Mouse (Mus musculus): ENCODE measurements around the gene Ppp1r15a. TPM values are rescaled to one million over a fixed set of nuclear protein-coding genes. Genes with fewer than 3 reads are reported as not detected.
A peak's percentile ranks its signal among the peaks of the same experiment; 100 is the strongest.

Gene Ppp1r15a
- polyA plus RNA-seq, 1 experiment: 356 TPM

DNA sequence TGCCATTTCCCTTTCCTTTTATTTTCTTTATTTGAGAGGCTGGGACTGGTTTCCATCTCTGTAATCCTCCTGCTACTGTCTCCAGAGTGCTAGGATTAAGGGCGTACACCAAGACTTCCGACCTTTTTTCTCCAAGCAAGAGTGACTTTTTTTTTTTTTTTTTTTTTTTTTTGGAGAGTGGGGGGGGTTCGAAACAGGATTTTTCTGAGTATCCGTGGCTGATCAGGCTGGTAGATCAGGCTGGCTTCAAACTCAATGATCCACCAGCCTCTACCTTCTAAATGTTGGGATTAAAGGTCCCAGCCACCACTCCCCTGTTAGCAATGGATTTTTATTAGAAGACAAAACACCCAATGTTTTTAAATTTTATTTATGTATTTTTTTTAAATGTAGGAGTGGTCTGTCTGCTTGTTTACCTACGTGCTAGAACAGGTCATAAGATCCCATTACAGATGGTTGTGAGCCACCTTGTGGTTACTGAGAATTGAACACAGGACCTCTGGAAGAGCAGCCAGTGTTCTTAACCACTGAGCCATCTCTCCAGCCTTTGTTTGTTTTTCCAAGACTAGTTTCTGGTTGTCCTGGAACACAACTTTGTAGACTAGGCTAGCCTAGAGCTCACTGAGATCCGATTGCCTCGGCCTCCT, 529 bp upstream of the Ppp1r15a start:
- H3K4me1 ChIP-seq (ENCODE audit: control insufficient read depth, insufficient read depth, low read length): peaks cover 1% of the 10 kb centered on the region
- H3K27ac ChIP-seq (ENCODE audit: control insufficient read depth, insufficient read depth, low read depth, low read length, poor library complexity): peak overlapping the region; percentile 98
- H3K4me3 ChIP-seq (replicated peaks; ENCODE audit: control insufficient read depth, low read depth, low read length): peak overlapping the region; percentile 92
- TF ChIP-seq CTCF (IDR thresholded peaks at IDR 0.05; ENCODE audit: control insufficient read depth, insufficient read depth, low read length) (no peak), POLR2A (IDR thresholded peaks at IDR 0.05; ENCODE audit: borderline replicate concordance, control insufficient read depth, low read depth, low read length) (no peak)
- WGBS: 20% methylated on average over 7 of the region's 7 CpGs

DNA sequence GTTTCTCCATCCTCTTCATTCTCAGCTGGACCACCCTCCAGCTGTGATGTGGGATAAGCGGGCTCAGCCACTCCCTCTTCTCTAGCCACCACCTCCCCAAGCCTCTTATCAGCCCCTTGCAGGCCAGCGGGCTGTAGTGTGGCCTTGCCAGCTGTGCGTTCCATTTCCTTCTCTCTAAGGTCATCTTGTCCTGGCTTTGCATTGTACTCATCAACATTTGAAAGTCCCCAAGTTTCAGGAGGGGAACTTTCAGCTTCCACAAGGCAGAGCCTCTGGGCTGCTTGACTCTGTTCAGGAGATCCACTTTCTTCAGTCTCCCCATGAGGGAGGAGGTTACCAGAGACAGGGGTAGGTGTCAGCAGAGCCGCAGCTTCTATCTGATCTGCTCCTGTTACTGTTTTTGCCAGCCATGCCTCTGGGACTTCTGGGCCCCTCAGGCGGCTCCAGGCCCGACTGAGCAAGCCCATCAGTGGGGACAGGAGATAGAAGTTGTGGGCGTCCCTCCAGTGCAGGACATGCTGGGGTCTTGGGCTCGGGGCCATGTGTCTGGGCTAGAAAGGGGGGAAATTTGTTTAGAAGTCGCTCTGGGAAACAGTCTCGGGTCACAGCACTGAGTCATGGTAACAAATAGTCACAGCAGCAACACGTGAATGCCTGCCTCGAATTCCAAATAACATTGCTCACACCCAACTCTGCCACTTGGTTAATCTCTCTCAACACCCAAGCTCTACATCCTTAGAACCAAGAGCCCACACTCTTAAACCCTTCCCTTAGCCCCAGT, 1.0 kb downstream of the Ppp1r15a start:
- peak overlapping the region; percentile 92 for H3K4me3 ChIP-seq (replicated peaks; ENCODE audit: control insufficient read depth, low read depth, low read length)
- 10% methylated on average over 12 of the region's 12 CpGs for WGBS
- H3K27ac ChIP-seq (ENCODE audit: control insufficient read depth, insufficient read depth, low read depth, low read length, poor library complexity): peak overlapping the region; percentile 98
- TF ChIP-seq POLR2A (IDR thresholded peaks at IDR 0.05; ENCODE audit: borderline replicate concordance, control insufficient read depth, low read depth, low read length): peak; percentile 72
- TF ChIP-seq CTCF (IDR thresholded peaks at IDR 0.05; ENCODE audit: control insufficient read depth, insufficient read depth, low read length): no peak
- H3K4me1 ChIP-seq (ENCODE audit: control insufficient read depth, insufficient read depth, low read length): peaks cover 1% of the 10 kb centered on the region

DNA sequence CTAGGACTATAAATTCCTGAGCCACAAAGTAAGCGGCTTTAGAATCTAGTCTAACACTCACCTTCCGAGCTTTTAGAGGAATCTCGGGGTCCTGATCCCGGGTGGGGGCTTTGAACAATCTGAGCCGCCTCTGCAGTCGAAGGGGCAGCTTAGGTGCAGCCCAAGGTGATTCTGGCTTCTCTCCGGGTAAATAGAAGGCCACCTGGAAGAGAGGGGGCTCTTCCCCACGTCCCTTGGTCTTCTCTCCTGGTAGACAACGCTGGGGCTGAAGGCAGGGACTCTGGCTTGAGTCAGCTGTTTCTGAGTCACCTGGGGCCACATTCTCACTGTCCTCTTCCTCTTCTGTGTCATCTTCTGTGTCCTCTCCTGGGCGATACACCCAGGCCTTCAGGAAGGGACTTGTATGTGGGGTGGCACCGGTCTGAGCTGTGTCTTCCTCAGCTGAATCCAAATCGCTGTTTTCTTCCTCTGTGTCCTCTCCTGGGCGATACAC, 2.3 kb downstream of the Ppp1r15a start:
- peaks cover 1% of the 10 kb centered on the region; the same call in 1 of the 2 replicates for H3K4me1 ChIP-seq (ENCODE audit: control insufficient read depth, insufficient read depth, low read length)
- TF ChIP-seq POLR2A (IDR thresholded peaks at IDR 0.05; ENCODE audit: borderline replicate concordance, control insufficient read depth, low read depth, low read length) (no peak), CTCF (IDR thresholded peaks at IDR 0.05; ENCODE audit: control insufficient read depth, insufficient read depth, low read length) (no peak)
- WGBS: 74% methylated on average over 13 of the region's 13 CpGs
- H3K27ac ChIP-seq (ENCODE audit: control insufficient read depth, insufficient read depth, low read depth, low read length, poor library complexity): peak overlapping the region; percentile 74
- H3K4me3 ChIP-seq (replicated peaks; ENCODE audit: control insufficient read depth, low read depth, low read length): peak overlapping the region; percentile 80

DNA sequence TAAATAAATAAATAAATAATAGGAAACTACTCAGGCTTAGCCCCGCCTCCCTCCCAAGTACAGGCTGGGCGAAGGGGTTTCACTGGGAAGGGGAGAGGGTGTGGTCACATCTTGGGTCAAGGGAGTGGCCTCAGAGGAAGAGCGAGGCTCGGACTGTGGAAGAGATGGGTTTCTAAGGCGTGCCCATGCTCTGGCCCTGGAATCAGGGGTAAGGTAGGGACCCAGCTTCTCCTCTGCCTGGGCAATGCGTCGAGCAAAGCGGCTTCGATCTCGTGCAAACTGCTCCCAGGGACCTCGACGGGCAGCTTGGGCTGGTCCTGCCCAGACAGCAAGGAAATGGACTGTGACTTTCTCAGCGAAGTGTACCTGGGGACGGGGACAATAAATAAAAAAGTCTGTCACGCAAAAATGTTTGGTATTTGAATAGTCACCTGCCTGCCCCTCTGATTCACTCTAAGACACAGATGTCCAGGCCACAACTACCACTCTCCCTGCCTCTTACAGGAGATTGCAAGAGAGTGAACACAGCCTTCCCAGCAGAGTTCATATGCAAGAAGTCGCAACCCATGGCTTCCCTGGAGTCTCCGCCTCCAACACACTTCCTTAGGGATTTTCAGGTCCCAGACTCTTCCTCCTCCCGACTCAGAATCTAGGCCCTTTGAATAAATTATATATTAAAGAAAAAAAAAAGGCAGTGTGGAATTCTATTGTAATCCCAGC, 3.0 kb downstream of the Ppp1r15a start:
- Histone ChIP-seq H3K4me1 (ENCODE audit: control insufficient read depth, insufficient read depth, low read length) (peaks cover 1% of the 10 kb centered on the region; the same call in 1 of the 2 replicates), H3K4me3 (replicated peaks; ENCODE audit: control insufficient read depth, low read depth, low read length) (peak overlapping the region; percentile 89), H3K27ac (ENCODE audit: control insufficient read depth, insufficient read depth, low read depth, low read length, poor library complexity) (peak overlapping the region; percentile 74)
- TF ChIP-seq POLR2A (IDR thresholded peaks at IDR 0.05; ENCODE audit: borderline replicate concordance, control insufficient read depth, low read depth, low read length) (peak; percentile 27; the same call in 1 of the 2 replicates), CTCF (IDR thresholded peaks at IDR 0.05; ENCODE audit: control insufficient read depth, insufficient read depth, low read length) (no peak)
- 78% methylated on average over 18 of the region's 18 CpGs for WGBS

DNA sequence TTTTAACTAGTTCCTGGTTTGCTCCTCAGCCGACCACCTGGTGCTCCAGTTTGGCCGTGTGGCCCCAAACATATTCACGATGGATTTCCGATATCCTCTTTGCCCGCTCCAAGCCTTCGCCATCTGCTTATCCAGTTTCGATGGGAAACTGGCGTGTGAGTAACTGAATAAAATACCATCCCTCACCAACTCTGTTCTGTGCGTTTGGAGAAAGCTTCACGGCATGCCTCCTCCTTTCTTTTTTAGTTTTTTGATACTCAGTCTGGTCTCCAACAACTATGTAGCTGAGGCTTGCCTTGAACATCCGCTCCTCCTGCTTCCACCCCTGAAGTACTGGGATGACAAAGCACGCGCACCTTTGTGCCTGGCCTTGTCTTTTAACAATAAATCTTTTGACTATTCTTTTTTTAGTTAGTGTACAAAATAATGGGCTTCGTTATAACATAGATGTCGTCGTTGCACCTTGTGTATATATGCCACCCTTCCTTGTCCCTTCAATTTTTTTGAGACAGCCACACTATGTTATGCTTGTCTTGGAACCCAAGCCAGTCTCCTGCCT, 3.8 kb downstream of the Ppp1r15a start:
- H3K4me3 ChIP-seq (replicated peaks; ENCODE audit: control insufficient read depth, low read depth, low read length): peak overlapping the region; percentile 83
- H3K27ac ChIP-seq (ENCODE audit: control insufficient read depth, insufficient read depth, low read depth, low read length, poor library complexity): 0 out of 2 replicates have a peak overlapping the region, but pooled peaks have one; percentile 13
- 59% methylated on average over 16 of the region's 16 CpGs for WGBS
- H3K4me1 ChIP-seq (ENCODE audit: control insufficient read depth, insufficient read depth, low read length): peaks cover 1% of the 10 kb centered on the region; the same call in 1 of the 2 replicates
- TF ChIP-seq POLR2A (IDR thresholded peaks at IDR 0.05; ENCODE audit: borderline replicate concordance, control insufficient read depth, low read depth, low read length) (no peak), CTCF (IDR thresholded peaks at IDR 0.05; ENCODE audit: control insufficient read depth, insufficient read depth, low read length) (no peak)

DNA sequence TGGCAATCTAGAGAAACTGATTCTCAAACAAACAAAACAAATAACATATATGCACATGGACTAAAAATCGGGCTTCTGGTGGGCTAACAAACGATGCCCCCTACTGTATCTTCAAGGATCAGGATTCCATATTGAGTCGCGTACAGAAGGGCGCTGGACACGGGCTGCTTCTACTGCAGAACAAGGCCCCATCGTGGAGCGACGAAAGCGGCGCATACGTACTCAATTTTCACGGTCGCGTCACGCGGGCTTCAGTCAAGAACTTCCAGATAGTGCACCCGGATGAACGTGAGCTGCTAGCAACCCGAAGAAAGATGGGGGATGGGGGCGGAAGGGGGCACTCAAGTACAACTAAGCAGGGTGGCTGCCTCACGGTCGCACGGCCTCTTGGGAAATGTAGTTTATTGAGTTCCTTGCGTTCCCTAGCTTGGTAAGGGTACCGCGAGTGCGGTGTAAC, 4.3 kb downstream of the Ppp1r15a start:
- H3K4me3 ChIP-seq (replicated peaks; ENCODE audit: control insufficient read depth, low read depth, low read length): peak overlapping the region; percentile 83
- H3K4me1 ChIP-seq (ENCODE audit: control insufficient read depth, insufficient read depth, low read length): peaks cover 1% of the 10 kb centered on the region; the same call in 1 of the 2 replicates
- peak overlapping the region; percentile 81 for H3K27ac ChIP-seq (ENCODE audit: control insufficient read depth, insufficient read depth, low read depth, low read length, poor library complexity)
- TF ChIP-seq CTCF (IDR thresholded peaks at IDR 0.05; ENCODE audit: control insufficient read depth, insufficient read depth, low read length) (peak; percentile 16; the same call in 1 of the 2 replicates), POLR2A (IDR thresholded peaks at IDR 0.05; ENCODE audit: borderline replicate concordance, control insufficient read depth, low read depth, low read length) (0 out of 2 replicates have a peak, but pooled peaks have one; percentile 27)
- WGBS: under 1% methylated on average over 28 of the region's 28 CpGs

DNA sequence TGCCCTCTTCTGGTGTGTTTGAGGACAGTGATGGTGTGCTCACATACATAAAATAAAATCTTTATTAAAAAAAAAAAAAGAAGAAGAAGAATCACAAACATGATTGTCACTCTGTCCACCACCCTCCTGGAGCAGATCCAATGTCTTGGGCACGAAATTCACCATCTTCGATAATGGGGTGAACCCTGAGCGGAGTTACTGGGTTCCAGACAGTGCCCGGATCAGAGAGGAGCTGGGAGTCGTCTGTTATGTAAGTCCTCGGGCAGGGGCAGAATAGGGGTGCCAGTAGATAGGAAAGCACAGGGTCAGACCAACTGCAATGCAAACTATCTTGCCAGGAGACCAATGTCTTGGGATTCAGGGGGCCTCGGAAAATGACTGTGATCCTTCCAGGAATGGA, 5.5 kb downstream of the Ppp1r15a start:
- H3K4me1 ChIP-seq (ENCODE audit: control insufficient read depth, insufficient read depth, low read length): peaks cover 1% of the 10 kb centered on the region; the same call in 1 of the 2 replicates

More for the DNA sequence above, 5.5 kb downstream of the Ppp1r15a start:
- 88% methylated on average over 7 of the region's 7 CpGs for WGBS
- no peak overlapping the region for H3K27ac ChIP-seq (ENCODE audit: control insufficient read depth, insufficient read depth, low read depth, low read length, poor library complexity)
- TF ChIP-seq CTCF (IDR thresholded peaks at IDR 0.05; ENCODE audit: control insufficient read depth, insufficient read depth, low read length): no peak
- no peak overlapping the region for H3K4me3 ChIP-seq (replicated peaks; ENCODE audit: control insufficient read depth, low read depth, low read length)
